Mouse (Mus musculus): ENCODE results near the gene Grik2. TPM values are rescaled to one million over a fixed set of nuclear protein-coding genes. Genes with fewer than 3 reads are reported as not detected.

Gene Grik2
- 0.05 TPM in 2 replicates for polyA plus RNA-seq (2012; rRNA removed)

- Histone ChIP-seq H3K27me3 (ENCODE audit: control insufficient read depth, insufficient read depth, low read length) (no peaks in the 10 kb centered on the region), H3K27ac (ENCODE audit: insufficient read depth, low read depth, low read length) (no peak within 1 kb of the TSS), H3K4me3 (ENCODE audit: low read depth, low read length) (peak within 1 kb of the TSS; percentile 40), H3K4me1 (ENCODE audit: control insufficient read depth, insufficient read depth, insufficient read length, low read length) (0 out of 2 replicates have a peak, but pooled peaks cover 2% of the 10 kb centered on the region), H3K36me3 (ENCODE audit: control insufficient read depth, insufficient read depth, low read length) (no peaks in the 10 kb centered on the region)
- WGBS, result 4% methylated on average over 41 of the region's 41 CpGs
- TF ChIP-seq POLR2A (IDR thresholded peaks at IDR 0.05; ENCODE audit: low read depth, low read length) (no peak), CTCF (IDR thresholded peaks at IDR 0.05; ENCODE audit: extremely low read depth, insufficient read length, insufficient replicate concordance, low read depth, low read length) (no peak)
Observed at GRCm38 (mm10) chr10:49788381-49788906, at the start of gene Grik2. TSS of gene Grik2 (minus strand) at chr10:49788766.

GRCm38 (mm10) chr10:49834392-49834791 is 45.8 kb upstream of the Grik2 start:
- Histone ChIP-seq H3K27me3 (ENCODE audit: control insufficient read depth, insufficient read depth, low read length) (no peaks in the 10 kb centered on the region), H3K36me3 (ENCODE audit: control insufficient read depth, insufficient read depth, low read length) (no peaks in the 10 kb centered on the region), H3K4me1 (ENCODE audit: control insufficient read depth, insufficient read depth, insufficient read length, low read length) (no peaks in the 10 kb centered on the region), H3K4me3 (ENCODE audit: low read depth, low read length) (no peak overlapping the region), H3K27ac (ENCODE audit: insufficient read depth, low read depth, low read length) (no peak overlapping the region)
- TF ChIP-seq CTCF (IDR thresholded peaks at IDR 0.05; ENCODE audit: extremely low read depth, insufficient read length, insufficient replicate concordance, low read depth, low read length), result no peak
- TF ChIP-seq POLR2A (IDR thresholded peaks at IDR 0.05; ENCODE audit: low read depth, low read length), result no peak
- 86% methylated on average over 3 of the region's 3 CpGs for WGBS

- TF ChIP-seq CTCF (IDR thresholded peaks at IDR 0.05; ENCODE audit: extremely low read depth, insufficient read length, insufficient replicate concordance, low read depth, low read length) (no peak), POLR2A (IDR thresholded peaks at IDR 0.05; ENCODE audit: low read depth, low read length) (no peak)
- Histone ChIP-seq H3K36me3 (ENCODE audit: control insufficient read depth, insufficient read depth, low read length) (no peaks in the 10 kb centered on the region), H3K4me1 (ENCODE audit: control insufficient read depth, insufficient read depth, insufficient read length, low read length) (no peaks in the 10 kb centered on the region), H3K27me3 (ENCODE audit: control insufficient read depth, insufficient read depth, low read length) (no peaks in the 10 kb centered on the region), H3K27ac (ENCODE audit: insufficient read depth, low read depth, low read length) (no peak overlapping the region), H3K4me3 (ENCODE audit: low read depth, low read length) (no peak overlapping the region)
Observed at GRCm38 (mm10) chr10:49807276-49807675, 18.7 kb upstream of the Grik2 start.

- no peak for TF ChIP-seq CTCF (IDR thresholded peaks at IDR 0.05; ENCODE audit: extremely low read depth, insufficient read length, insufficient replicate concordance, low read depth, low read length)
- no peak for TF ChIP-seq POLR2A (IDR thresholded peaks at IDR 0.05; ENCODE audit: low read depth, low read length)
- no peaks in the 10 kb centered on the region for H3K27me3 ChIP-seq (ENCODE audit: control insufficient read depth, insufficient read depth, low read length)
- no peak overlapping the region for H3K4me3 ChIP-seq (ENCODE audit: low read depth, low read length)
- no peaks in the 10 kb centered on the region for H3K36me3 ChIP-seq (ENCODE audit: control insufficient read depth, insufficient read depth, low read length)
- no peak overlapping the region for H3K27ac ChIP-seq (ENCODE audit: insufficient read depth, low read depth, low read length)
- H3K4me1 ChIP-seq (ENCODE audit: control insufficient read depth, insufficient read depth, insufficient read length, low read length), result no peaks in the 10 kb centered on the region
- WGBS, result 59% methylated on average over 1 of the region's 1 CpGs
Observed at GRCm38 (mm10) chr10:49801001-49801400, 12.4 kb upstream of the Grik2 start.

- Histone ChIP-seq H3K4me1 (ENCODE audit: control insufficient read depth, insufficient read depth, insufficient read length, low read length) (no peaks in the 10 kb centered on the region), H3K27me3 (ENCODE audit: control insufficient read depth, insufficient read depth, low read length) (no peaks in the 10 kb centered on the region), H3K36me3 (ENCODE audit: control insufficient read depth, insufficient read depth, low read length) (no peaks in the 10 kb centered on the region), H3K27ac (ENCODE audit: insufficient read depth, low read depth, low read length) (no peak overlapping the region), H3K4me3 (ENCODE audit: low read depth, low read length) (no peak overlapping the region)
- TF ChIP-seq CTCF (IDR thresholded peaks at IDR 0.05; ENCODE audit: extremely low read depth, insufficient read length, insufficient replicate concordance, low read depth, low read length) (no peak), POLR2A (IDR thresholded peaks at IDR 0.05; ENCODE audit: low read depth, low read length) (no peak)
Observed at GRCm38 (mm10) chr10:49794129-49794528, 5.6 kb upstream of the Grik2 start.

GRCm38 (mm10) chr10:49790326-49790725 is 1.8 kb upstream of the Grik2 start:
- H3K27ac ChIP-seq (ENCODE audit: insufficient read depth, low read depth, low read length), result no peak overlapping the region
- H3K36me3 ChIP-seq (ENCODE audit: control insufficient read depth, insufficient read depth, low read length), result no peaks in the 10 kb centered on the region
- 61% methylated on average over 8 of the region's 8 CpGs for WGBS
- no peaks in the 10 kb centered on the region for H3K27me3 ChIP-seq (ENCODE audit: control insufficient read depth, insufficient read depth, low read length)
- H3K4me3 ChIP-seq (ENCODE audit: low read depth, low read length), result no peak overlapping the region
- 0 out of 2 replicates have a peak, but pooled peaks cover 2% of the 10 kb centered on the region for H3K4me1 ChIP-seq (ENCODE audit: control insufficient read depth, insufficient read depth, insufficient read length, low read length)
- TF ChIP-seq POLR2A (IDR thresholded peaks at IDR 0.05; ENCODE audit: low read depth, low read length) (no peak), CTCF (IDR thresholded peaks at IDR 0.05; ENCODE audit: extremely low read depth, insufficient read length, insufficient replicate concordance, low read depth, low read length) (no peak)

GRCm38 (mm10) chr10:49789711-49790110 is 1.1 kb upstream of the Grik2 start:
- no peak overlapping the region for H3K4me3 ChIP-seq (ENCODE audit: low read depth, low read length)
- no peaks in the 10 kb centered on the region for H3K27me3 ChIP-seq (ENCODE audit: control insufficient read depth, insufficient read depth, low read length)
- TF ChIP-seq CTCF (IDR thresholded peaks at IDR 0.05; ENCODE audit: extremely low read depth, insufficient read length, insufficient replicate concordance, low read depth, low read length), result no peak
- no peak for TF ChIP-seq POLR2A (IDR thresholded peaks at IDR 0.05; ENCODE audit: low read depth, low read length)
- no peaks in the 10 kb centered on the region for H3K36me3 ChIP-seq (ENCODE audit: control insufficient read depth, insufficient read depth, low read length)
- H3K27ac ChIP-seq (ENCODE audit: insufficient read depth, low read depth, low read length), result no peak overlapping the region
- 35% methylated on average over 4 of the region's 4 CpGs for WGBS
- 0 out of 2 replicates have a peak, but pooled peaks cover 2% of the 10 kb centered on the region for H3K4me1 ChIP-seq (ENCODE audit: control insufficient read depth, insufficient read depth, insufficient read length, low read length)
